Mouse (Mus musculus) CD4-positive, CD25-positive, alpha-beta regulatory T cell, adult 2 months (primary cell): ENCODE results near the gene Fam117b.

Experiments
- DNase-seq: peaks from one replicate; pipeline ENCODE4 v3.0.0-alpha.2; 2012; ENCODE audit warnings: low read depth, low spot score

Fam117b gene

GRCm38 (mm10) chr1:59913195-59913868, 526 bp downstream of the Fam117b start:
- peak; percentile 75 for DNase-seq

- DNase-seq, result no peak
These were observed 1.0 kb downstream of the Fam117b start for GRCm38 (mm10) chr1:59913869-59914225.

GRCm38 (mm10) chr1:59914799-59915198, 2.0 kb downstream of the Fam117b start:
- DNase-seq, result peak; percentile 51

GRCm38 (mm10) chr1:59915843-59916610, 3.2 kb downstream of the Fam117b start:
- DNase-seq, result no peak

DNA sequence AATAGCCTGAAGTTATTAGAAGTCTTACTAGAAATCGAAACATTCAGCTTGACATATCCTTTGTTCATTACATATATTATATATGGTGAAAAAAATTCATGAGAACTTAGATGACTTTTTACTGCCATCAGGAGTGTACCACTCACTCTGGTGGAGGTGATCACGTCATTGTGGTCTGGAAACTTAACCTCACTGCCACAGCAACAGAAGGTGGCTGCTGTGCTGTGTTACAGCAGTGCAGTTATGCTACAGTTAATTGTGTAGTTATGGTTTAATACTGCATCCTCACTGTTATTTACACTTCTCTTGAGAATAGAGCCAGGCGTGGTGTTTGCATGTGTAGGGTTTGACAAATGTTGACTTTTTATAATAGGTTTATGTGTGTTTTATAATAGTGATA, 4.6 kb downstream of the Fam117b start:
- DNase-seq, result peak; percentile 82

- DNase-seq, result no peak
These were observed 5.3 kb downstream of the Fam117b start for GRCm38 (mm10) chr1:59918075-59918474.

DNA sequence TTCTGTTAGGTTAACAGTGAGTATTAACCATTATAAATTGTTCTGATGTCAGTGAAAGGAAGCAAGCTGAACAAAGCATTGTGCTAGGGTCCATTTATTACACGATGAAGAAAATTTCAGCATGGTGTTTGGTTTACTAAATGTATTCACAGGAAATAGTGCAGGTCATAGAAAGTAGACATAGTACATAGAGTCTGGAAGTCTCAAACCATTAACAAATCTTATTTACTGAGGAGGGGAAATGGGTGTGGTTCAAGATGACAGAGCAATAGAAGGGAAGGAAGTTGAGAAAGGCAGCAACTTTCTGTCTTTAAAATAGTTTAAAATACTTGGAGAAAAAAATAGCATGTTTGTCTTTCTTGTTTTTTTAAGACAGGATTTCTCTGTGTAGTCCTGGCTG, 10.4 kb downstream of the Fam117b start:
- peak; percentile 44 for DNase-seq

DNA sequence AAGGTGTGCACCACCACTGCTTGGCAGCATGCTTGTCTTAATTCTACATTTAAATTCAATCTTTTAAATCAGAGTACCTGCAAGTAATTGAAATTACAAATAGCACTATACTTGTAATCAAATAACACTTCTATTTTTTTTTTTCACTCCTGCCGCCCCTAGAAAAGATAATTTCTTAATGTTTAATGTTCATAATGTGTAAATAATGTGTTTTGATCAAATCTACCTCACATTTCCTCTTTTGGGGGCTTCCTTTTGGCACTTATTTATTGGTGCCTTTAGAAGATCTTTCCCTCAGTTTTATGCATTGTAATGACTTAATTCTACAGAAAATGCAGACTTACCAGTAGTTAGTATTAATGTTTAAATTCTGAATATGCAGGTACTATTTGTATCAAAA, 10.9 kb downstream of the Fam117b start:
- DNase-seq, result no peak

- DNase-seq, result no peak
These were observed 11.6 kb downstream of the Fam117b start for GRCm38 (mm10) chr1:59924411-59924810.

DNA sequence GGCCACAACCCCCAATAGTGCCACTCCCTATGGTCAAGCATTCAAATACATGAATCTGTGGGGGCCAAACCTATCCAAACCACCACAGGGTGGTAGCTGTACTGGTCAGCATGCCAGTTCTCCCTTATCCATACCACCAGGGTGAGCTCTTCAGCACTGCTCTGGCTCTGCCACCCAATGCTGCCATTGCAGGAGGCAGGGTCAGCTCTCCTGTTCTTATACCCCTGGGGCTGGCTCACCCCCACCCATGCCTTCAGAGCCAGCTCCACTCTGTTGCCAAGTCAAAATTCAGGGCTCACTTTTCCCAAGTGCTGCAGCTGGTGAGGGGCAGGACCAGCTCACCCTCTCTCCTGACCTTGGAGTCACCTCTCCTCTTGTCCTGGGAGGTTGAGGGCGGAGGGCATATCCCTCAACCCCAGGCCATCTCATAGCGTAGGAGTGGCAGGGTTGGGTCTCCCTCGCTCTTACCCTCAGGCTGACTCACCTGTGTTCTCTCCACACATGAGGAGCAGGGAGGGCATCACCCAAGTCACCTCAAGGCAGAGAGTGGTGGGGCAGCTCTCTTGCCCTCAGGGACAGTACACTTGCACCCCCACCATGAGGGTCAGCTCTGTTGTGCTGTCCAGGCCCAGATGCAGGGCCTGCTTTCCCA, 13.3 kb downstream of the Fam117b start:
- no peak for DNase-seq

DNA sequence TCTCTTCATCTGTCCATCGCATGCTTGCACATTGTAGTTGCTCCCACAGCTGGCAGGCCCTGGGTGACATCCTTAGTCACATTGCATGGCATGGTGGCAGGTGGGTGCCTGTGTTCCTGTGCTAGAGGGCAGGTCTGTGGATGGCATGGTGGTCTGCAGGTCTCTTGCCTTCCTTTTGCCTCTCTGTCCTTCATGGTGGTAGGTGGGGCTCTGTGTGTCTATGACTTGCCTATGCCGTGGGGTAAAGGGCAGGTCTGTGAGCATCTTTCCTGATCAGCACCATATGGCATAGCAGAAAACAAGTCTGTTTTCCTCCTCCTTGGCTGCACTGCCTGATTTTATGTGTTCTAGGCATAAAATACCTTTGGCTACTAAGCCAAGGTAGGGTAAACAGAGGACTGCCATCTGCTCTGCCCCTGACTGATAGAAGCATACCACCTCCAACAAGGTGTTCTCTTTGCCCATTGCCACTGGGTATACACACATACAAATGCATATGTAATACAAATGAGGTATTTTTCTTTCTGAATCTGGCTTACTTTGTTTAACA, 14.4 kb downstream of the Fam117b start:
- no peak for DNase-seq

- DNase-seq, result no peak
These were observed 18.1 kb downstream of the Fam117b start for GRCm38 (mm10) chr1:59930926-59931325.

GRCm38 (mm10) chr1:59932991-59933390, 20.2 kb downstream of the Fam117b start:
- no peak for DNase-seq

DNA sequence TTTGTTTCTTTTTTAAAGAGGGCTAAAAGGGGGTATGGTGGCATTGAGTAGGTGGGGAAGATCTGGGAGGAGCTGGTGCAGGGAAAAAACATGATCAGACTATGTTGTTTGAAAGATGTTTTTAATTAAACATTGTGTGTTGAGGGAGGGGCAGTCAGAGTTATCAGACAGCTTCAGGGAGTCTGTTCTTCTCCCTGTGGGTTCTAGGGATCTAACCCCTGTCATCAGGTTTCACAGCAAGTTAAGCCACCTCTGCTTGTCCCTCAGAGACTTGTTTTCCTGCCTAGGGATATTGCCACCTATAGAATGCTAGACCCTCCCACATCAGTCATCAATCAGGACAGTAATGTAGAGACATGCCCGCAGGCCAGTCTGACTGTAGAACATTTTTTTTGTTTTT, 28.3 kb downstream of the Fam117b start:
- DNase-seq, result no peak

DNA sequence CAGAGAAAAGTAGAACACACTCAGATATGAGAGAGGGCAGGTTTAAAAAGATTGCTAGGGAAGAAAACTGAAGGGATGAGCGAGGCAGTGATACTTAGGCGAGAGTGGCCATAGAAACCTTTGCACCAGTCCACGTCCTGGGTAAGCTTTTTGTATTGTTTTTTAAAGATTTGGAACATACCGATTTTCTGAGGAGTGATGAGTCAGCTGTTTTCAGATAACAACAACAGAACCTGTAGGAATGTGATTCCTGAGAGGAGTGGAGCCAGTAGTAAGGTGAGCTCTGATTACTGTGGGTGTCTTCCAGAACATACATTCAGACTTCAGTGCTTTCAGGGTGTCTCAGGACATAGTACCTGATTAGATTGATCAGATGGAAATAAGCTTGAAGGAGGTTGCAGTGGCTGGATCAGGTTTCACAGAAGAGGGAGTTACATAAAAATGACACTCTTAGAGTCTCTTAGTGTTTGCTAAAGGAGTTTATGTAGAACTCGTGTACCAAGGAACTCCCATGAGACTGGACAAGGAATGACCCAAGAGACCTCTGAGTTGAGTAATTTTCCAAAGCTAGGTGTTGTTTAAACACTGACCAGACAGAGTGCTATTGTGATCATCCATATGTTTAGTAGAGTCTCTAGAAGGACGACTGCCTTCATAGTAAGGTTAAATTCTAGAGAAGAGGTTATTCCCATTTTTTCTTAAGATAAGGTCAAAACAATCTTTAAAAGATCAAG, 29.4 kb downstream of the Fam117b start:
- DNase-seq, result no peak

GRCm38 (mm10) chr1:59943825-59944224, 31.0 kb downstream of the Fam117b start:
- DNase-seq, result no peak

- DNase-seq, result no peak
These were observed 33.2 kb downstream of the Fam117b start for GRCm38 (mm10) chr1:59945969-59946368.

- DNase-seq, result no peak
These were observed 34.7 kb downstream of the Fam117b start for GRCm38 (mm10) chr1:59947509-59947908.

GRCm38 (mm10) chr1:59957206-59957605, 44.4 kb downstream of the Fam117b start:
- no peak for DNase-seq

- no peak for DNase-seq
These were observed 47.1 kb downstream of the Fam117b start for GRCm38 (mm10) chr1:59959941-59960340.

DNA sequence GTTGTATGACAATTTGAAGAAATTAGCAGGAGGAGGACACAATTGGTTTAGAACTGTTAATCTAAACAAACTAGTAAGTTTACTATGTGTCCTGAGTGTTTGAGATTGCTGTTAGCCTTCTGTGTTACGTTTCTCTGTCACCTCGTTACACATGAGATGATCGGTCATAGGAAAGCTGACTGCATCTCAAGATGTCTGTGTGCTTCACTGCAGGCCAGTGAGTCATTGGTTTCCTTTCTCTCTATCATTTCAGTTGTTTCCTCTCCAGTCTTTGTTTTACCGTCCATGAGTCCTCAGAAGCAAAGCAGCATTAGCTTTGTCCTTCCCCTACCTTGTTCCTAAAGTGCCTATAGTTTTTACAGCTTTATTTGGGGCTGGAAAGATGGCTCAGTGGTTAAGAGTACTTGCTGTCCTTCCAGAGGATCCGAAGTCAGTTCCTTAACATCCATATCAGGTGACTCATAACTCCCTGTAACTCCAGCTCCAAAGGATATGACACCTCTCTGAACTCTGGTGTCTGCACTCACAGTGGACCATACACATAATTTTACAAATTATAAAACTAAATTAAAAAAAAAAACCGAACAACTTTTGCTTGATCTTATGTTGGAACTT, 53.5 kb downstream of the Fam117b start:
- no peak for DNase-seq
